Mouse (Mus musculus): ENCODE results near the gene Gm11172. TPM values are rescaled to one million over a fixed set of nuclear protein-coding genes. Genes with fewer than 3 reads are reported as not detected.

Gm11172 gene
- polyA plus RNA-seq, 1 experiment from 2014 or later: not detected

DNA sequence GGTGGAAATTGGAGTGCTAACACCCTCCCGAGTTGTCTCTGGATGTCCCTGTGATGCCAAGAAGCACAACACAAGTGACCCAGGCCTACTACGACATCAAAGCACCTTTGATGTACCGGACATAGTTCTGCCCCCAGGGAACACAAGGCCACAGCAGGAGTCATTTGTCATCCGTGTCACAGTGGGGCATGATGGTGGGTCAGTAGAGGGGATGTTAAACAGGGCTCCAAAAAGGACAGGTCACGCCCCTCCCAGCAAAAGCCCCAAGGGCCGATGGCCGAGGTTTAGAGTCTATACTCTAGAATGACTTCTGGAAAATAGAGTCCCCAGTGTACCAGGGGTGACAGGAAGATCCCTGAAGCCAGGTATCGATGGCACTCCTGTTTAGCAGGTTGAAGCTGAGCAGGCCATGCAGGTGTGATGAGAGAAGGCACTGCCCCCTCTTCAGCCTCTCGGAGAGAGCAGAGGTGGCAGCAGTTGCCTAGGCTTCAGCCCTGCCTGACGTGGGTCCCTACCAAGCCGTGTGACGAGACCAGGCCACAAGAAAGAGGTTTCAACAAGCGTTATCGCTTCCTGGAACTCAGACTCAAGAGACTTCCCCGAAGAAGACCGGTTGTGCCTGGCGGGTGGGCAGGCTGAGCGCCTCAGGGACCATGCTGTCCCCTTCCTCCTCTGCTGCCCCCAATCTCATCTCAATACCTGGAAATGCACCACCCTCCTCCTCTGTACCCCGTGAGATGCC lies 40.8 kb upstream of the Gm11172 start:
- Histone ChIP-seq H3K9ac (ENCODE audit: low read length) (no peak overlapping the region), H3K27me3 (ENCODE audit: control insufficient read depth, insufficient read depth, low read length) (no peaks in the 10 kb centered on the region), H3K4me1 (ENCODE audit: control insufficient read depth in 2 of 2, insufficient read depth in 2 of 2, low read length in 2 of 2) (peaks cover 11 to 12% of the 10 kb centered on the region in 2 experiments), H3K4me2 (ENCODE audit: low read length) (no peak overlapping the region), H3K27ac (replicated peaks in 1 of 2; ENCODE audit: control insufficient read depth in 1 of 2, insufficient read depth in 1 of 2, low read depth in 2 of 2, low read length in 2 of 2) (no peak overlapping the region), H3K9me3 (ENCODE audit: control insufficient read depth, low read length) (no peaks in the 10 kb centered on the region), H3K4me3 (ENCODE audit: control insufficient read depth in 1 of 2, insufficient read depth in 1 of 2, low read depth in 1 of 2, low read length in 2 of 2) (no peak overlapping the region), H3K36me3 (ENCODE audit: control insufficient read depth, insufficient read depth, low read length) (no peaks in the 10 kb centered on the region)
- ATAC-seq (ENCODE audit: insufficient number of reproducible peaks, insufficient read depth, low FRiP score, low read depth): no peak
- 66% methylated on average over 19 of the region's 19 CpGs for WGBS

- no peak overlapping the region for H3K4me2 ChIP-seq (ENCODE audit: low read length)
- ATAC-seq (ENCODE audit: insufficient number of reproducible peaks, insufficient read depth, low FRiP score, low read depth): no peak
- no peaks in the 10 kb centered on the region for H3K9me3 ChIP-seq (ENCODE audit: control insufficient read depth, low read length)
- peaks cover 23 to 24% of the 10 kb centered on the region in 2 experiments for H3K4me1 ChIP-seq (ENCODE audit: control insufficient read depth in 2 of 2, insufficient read depth in 2 of 2, low read length in 2 of 2)
- H3K9ac ChIP-seq (ENCODE audit: low read length): no peak overlapping the region
- no peaks in the 10 kb centered on the region for H3K27me3 ChIP-seq (ENCODE audit: control insufficient read depth, insufficient read depth, low read length)
- WGBS: 79% methylated on average over 8 of the region's 8 CpGs
- H3K4me3 ChIP-seq (ENCODE audit: control insufficient read depth in 1 of 2, insufficient read depth in 1 of 2, low read depth in 1 of 2, low read length in 2 of 2): no peak overlapping the region
- H3K27ac ChIP-seq (replicated peaks in 1 of 2; ENCODE audit: control insufficient read depth in 1 of 2, insufficient read depth in 1 of 2, low read depth in 2 of 2, low read length in 2 of 2): no peak overlapping the region
- no peaks in the 10 kb centered on the region for H3K36me3 ChIP-seq (ENCODE audit: control insufficient read depth, insufficient read depth, low read length)
These were observed 39.2 kb upstream of the Gm11172 start for GRCm38 (mm10) chr16:10773543-10773942.

DNA sequence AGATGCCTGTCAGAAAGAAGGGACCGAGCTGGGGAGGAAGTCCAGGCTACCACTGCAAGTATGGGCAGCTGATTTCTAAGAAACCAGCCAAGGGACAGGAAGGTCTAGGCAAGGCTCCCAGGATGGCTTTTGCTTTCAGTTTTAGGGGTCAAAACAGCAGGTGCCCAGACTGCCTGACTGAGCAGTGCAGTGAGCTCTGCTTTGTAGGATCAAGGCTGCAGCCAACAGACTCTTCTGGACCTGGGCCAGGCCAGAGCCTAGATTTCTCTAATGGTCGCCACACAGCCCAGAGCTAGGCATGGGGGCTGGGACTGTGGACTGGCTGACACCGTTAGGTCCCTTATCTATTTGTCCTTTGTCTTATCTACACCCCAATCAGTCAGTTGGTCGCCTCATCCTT lies 38.0 kb upstream of the Gm11172 start:
- WGBS: 43% methylated on average over 4 of the region's 4 CpGs

DNA sequence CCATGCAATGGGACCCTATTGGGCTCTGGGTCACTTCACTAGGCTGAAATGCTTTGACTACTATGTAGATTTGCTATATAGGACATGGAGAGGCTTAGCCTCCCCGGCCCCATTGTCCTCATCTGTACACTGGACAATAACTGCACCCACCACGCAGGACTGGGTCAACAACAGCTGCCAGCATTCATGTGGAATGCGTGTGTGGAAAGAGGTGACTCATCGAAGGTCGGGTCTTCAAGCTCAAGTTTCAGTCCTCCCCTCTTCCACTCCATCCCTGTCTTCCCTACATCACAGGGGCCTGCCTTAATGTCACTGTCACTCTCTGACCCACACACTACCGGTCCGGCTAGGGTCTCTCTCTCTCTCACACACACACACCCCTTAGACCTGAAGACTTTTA lies 36.4 kb upstream of the Gm11172 start:
- Histone ChIP-seq H3K4me3 (ENCODE audit: control insufficient read depth in 1 of 2, insufficient read depth in 1 of 2, low read depth in 1 of 2, low read length in 2 of 2) (no peak overlapping the region), H3K4me2 (ENCODE audit: low read length) (no peak overlapping the region), H3K9ac (ENCODE audit: low read length) (no peak overlapping the region), H3K4me1 (ENCODE audit: control insufficient read depth in 2 of 2, insufficient read depth in 2 of 2, low read length in 2 of 2) (peaks cover 20 to 23% of the 10 kb centered on the region in 2 experiments), H3K27ac (replicated peaks in 1 of 2; ENCODE audit: control insufficient read depth in 1 of 2, insufficient read depth in 1 of 2, low read depth in 2 of 2, low read length in 2 of 2) (no peak overlapping the region), H3K36me3 (ENCODE audit: control insufficient read depth, insufficient read depth, low read length) (no peaks in the 10 kb centered on the region), H3K27me3 (ENCODE audit: control insufficient read depth, insufficient read depth, low read length) (no peaks in the 10 kb centered on the region), H3K9me3 (ENCODE audit: control insufficient read depth, low read length) (no peaks in the 10 kb centered on the region)
- WGBS: 43% methylated on average over 7 of the region's 7 CpGs
- ATAC-seq (ENCODE audit: insufficient number of reproducible peaks, insufficient read depth, low FRiP score, low read depth): no peak

More for the DNA sequence above, 38.0 kb upstream of the Gm11172 start:
- Histone ChIP-seq H3K36me3 (ENCODE audit: control insufficient read depth, insufficient read depth, low read length) (no peaks in the 10 kb centered on the region), H3K27ac (replicated peaks in 1 of 2; ENCODE audit: control insufficient read depth in 1 of 2, insufficient read depth in 1 of 2, low read depth in 2 of 2, low read length in 2 of 2) (no peak overlapping the region), H3K27me3 (ENCODE audit: control insufficient read depth, insufficient read depth, low read length) (no peaks in the 10 kb centered on the region), H3K9me3 (ENCODE audit: control insufficient read depth, low read length) (no peaks in the 10 kb centered on the region), H3K4me1 (ENCODE audit: control insufficient read depth in 2 of 2, insufficient read depth in 2 of 2, low read length in 2 of 2) (peaks cover 20 to 21% of the 10 kb centered on the region in 2 experiments), H3K9ac (ENCODE audit: low read length) (no peak overlapping the region), H3K4me3 (ENCODE audit: control insufficient read depth in 1 of 2, insufficient read depth in 1 of 2, low read depth in 1 of 2, low read length in 2 of 2) (no peak overlapping the region), H3K4me2 (ENCODE audit: low read length) (no peak overlapping the region)
- no peak for ATAC-seq (ENCODE audit: insufficient number of reproducible peaks, insufficient read depth, low FRiP score, low read depth)

DNA sequence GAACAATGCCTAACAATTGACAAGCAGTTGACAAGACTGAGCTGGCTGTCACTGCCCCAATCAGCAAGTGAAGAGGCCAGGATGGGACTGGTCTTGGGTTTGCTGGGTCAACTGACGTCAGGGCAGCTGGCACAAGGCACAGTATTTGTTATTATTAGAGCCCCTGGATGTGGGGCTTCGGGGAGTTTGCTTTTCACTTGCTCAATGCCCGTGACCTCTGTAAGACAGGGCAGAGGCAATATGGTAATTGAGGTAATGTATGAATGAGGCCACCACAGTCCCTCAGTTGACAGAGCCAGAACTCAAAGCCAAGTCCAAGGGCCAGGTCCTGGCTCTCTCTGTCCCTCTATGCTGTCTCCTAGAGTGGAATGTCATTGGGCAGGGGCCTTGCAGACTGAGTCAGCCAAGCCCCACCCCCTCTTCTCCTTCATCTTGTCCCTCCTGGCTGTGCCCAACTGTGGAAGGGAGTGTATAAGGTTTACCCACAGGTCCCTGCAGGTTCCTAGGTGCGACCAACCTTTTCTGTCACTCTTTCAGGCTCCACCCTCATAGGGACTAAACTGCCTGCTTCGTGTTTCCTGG lies 35.0 kb upstream of the Gm11172 start:
- no peak overlapping the region for H3K4me2 ChIP-seq (ENCODE audit: low read length)

GRCm38 (mm10) chr16:10780631-10781120 lies 32.0 kb upstream of the Gm11172 start:
- Histone ChIP-seq H3K27ac (replicated peaks in 1 of 2; ENCODE audit: control insufficient read depth in 1 of 2, insufficient read depth in 1 of 2, low read depth in 2 of 2, low read length in 2 of 2) (0 out of 4 replicates have a peak overlapping the region, but pooled peaks of 1 of the 2 experiments have one; percentile 14), H3K36me3 (ENCODE audit: control insufficient read depth, insufficient read depth, low read length) (no peaks in the 10 kb centered on the region), H3K9ac (ENCODE audit: low read length) (peak overlapping the region; percentile 16; the same call in 1 of the 2 replicates), H3K4me1 (ENCODE audit: control insufficient read depth in 2 of 2, insufficient read depth in 2 of 2, low read length in 2 of 2) (peaks cover 39 to 52% of the 10 kb centered on the region in 2 experiments), H3K27me3 (ENCODE audit: control insufficient read depth, insufficient read depth, low read length) (no peaks in the 10 kb centered on the region), H3K9me3 (ENCODE audit: control insufficient read depth, low read length) (no peaks in the 10 kb centered on the region), H3K4me3 (ENCODE audit: control insufficient read depth in 1 of 2, insufficient read depth in 1 of 2, low read depth in 1 of 2, low read length in 2 of 2) (no peak overlapping the region), H3K4me2 (ENCODE audit: low read length) (no peak overlapping the region)
- WGBS: 78% methylated on average over 5 of the region's 5 CpGs
- no peak for ATAC-seq (ENCODE audit: insufficient number of reproducible peaks, insufficient read depth, low FRiP score, low read depth)

More for the DNA sequence above, 35.0 kb upstream of the Gm11172 start:
- no peak for ATAC-seq (ENCODE audit: insufficient number of reproducible peaks, insufficient read depth, low FRiP score, low read depth)
- peak overlapping the region; percentile 58 to 62 for H3K27ac ChIP-seq (replicated peaks in 1 of 2; ENCODE audit: control insufficient read depth in 1 of 2, insufficient read depth in 1 of 2, low read depth in 2 of 2, low read length in 2 of 2)
- no peaks in the 10 kb centered on the region for H3K36me3 ChIP-seq (ENCODE audit: control insufficient read depth, insufficient read depth, low read length)
- no peak overlapping the region for H3K9ac ChIP-seq (ENCODE audit: low read length)
- WGBS: 50% methylated on average over 5 of the region's 5 CpGs
- H3K4me1 ChIP-seq (ENCODE audit: control insufficient read depth in 2 of 2, insufficient read depth in 2 of 2, low read length in 2 of 2): peaks cover 31 to 34% of the 10 kb centered on the region in 2 experiments
- no peaks in the 10 kb centered on the region for H3K27me3 ChIP-seq (ENCODE audit: control insufficient read depth, insufficient read depth, low read length)
- no peak overlapping the region for H3K4me3 ChIP-seq (ENCODE audit: control insufficient read depth in 1 of 2, insufficient read depth in 1 of 2, low read depth in 1 of 2, low read length in 2 of 2)
- no peaks in the 10 kb centered on the region for H3K9me3 ChIP-seq (ENCODE audit: control insufficient read depth, low read length)

DNA sequence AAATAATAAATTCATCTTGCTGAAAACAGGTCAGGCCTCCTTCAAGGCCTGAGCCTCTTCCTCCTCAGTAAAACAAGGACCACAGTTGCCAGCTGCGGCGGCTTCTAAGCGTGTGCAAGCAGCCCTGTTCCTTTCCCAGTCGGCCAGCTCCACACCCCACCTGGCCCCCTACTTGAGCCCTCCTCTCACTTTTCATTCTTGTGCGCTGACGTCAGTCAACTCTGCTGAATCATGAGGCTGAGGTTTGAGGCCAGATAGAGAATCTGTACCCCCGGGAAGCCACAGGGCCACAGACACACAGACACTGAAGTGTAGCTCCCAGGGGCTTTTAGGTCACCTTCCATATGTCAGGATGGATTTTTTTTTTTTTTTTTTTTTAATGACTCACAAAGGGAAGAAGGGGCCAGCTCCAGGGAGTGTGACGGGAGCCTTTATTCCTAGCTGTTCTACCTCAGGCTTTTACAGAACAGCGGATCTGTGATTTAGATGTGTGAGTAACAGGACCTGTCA lies 30.8 kb upstream of the Gm11172 start:
- Histone ChIP-seq H3K9me3 (ENCODE audit: control insufficient read depth, low read length) (no peaks in the 10 kb centered on the region), H3K4me3 (ENCODE audit: control insufficient read depth in 1 of 2, insufficient read depth in 1 of 2, low read depth in 1 of 2, low read length in 2 of 2) (no peak overlapping the region), H3K36me3 (ENCODE audit: control insufficient read depth, insufficient read depth, low read length) (no peaks in the 10 kb centered on the region), H3K27me3 (ENCODE audit: control insufficient read depth, insufficient read depth, low read length) (no peaks in the 10 kb centered on the region), H3K9ac (ENCODE audit: low read length) (peak overlapping the region; percentile 89), H3K27ac (replicated peaks in 1 of 2; ENCODE audit: control insufficient read depth in 1 of 2, insufficient read depth in 1 of 2, low read depth in 2 of 2, low read length in 2 of 2) (peak overlapping the region; percentile 64 to 84), H3K4me1 (ENCODE audit: control insufficient read depth in 2 of 2, insufficient read depth in 2 of 2, low read length in 2 of 2) (peaks cover 40 to 61% of the 10 kb centered on the region in 2 experiments), H3K4me2 (ENCODE audit: low read length) (peak overlapping the region; percentile 94)
- no peak for ATAC-seq (ENCODE audit: insufficient number of reproducible peaks, insufficient read depth, low FRiP score, low read depth)
- 20% methylated on average over 9 of the region's 9 CpGs for WGBS
